Mouse (Mus musculus) gastrocnemius, postnatal 10 days (tissue): Measurements from ENCODE around the gene Scgb1b29. TPM values are rescaled to one million over a fixed set of nuclear protein-coding genes. Genes with fewer than 3 reads are reported as not detected.
"Not testable (repeated sequence)": the region's sequence is repeated elsewhere in the genome, so short reads cannot be mapped to it uniquely, and the experiment has no call there.

ENCODE experiments used
- DNase-seq: peaks from one replicate; pipeline ENCODE4 v3.0.0; 2021; ENCODE audit warnings: mixed read lengths
- long read RNA-seq, 2 experiments: library from polyadenylated mRNA; stranded (forward); transcript quantifications; one replicate each; pipeline ENCODE4 v2.0.0; 2021
- total RNA-seq, 2 experiments: library from RNA; stranded (reverse); gene quantifications; 2 replicates each; pipeline ENCODE4 v1.2.3; 2021

Scgb1b29 gene
- total RNA-seq: not detected
- long read RNA-seq, experiment 1: 0 reads
- long read RNA-seq, experiment 2: 0 reads

- DNase-seq: not testable (repeated sequence)
Measured at GRCm38 (mm10) chr7:32441241-32441640, at the start of gene Scgb1b29. Gene Scgb1b29 (plus strand): TSS chr7:32441541.

GRCm38 (mm10) chr7:32428636-32429035 lies 12.7 kb upstream of the Scgb1b29 start:
- DNase-seq: not testable (repeated sequence)

Other genes starting within 250 kb of the Scgb1b29 start
- not detected for gene Scgb2b11, start 230.4 kb upstream of the Scgb1b29 start, total RNA-seq
- gene Scgb1b11, start 218.7 kb upstream of the Scgb1b29 start, total RNA-seq: not detected
- gene Scgb2b12, start 114.3 kb upstream of the Scgb1b29 start, total RNA-seq: not detected
- gene Scgb1b12, start 107.4 kb upstream of the Scgb1b29 start, total RNA-seq: not detected